Mouse (Mus musculus): Measurements from ENCODE around the gene Esr2. TPM values are rescaled to one million over a fixed set of nuclear protein-coding genes. Genes with fewer than 3 reads are reported as not detected.

Esr2 gene
- polyA plus RNA-seq, 1 experiment from 2014 or later = 0.20 TPM

DNA sequence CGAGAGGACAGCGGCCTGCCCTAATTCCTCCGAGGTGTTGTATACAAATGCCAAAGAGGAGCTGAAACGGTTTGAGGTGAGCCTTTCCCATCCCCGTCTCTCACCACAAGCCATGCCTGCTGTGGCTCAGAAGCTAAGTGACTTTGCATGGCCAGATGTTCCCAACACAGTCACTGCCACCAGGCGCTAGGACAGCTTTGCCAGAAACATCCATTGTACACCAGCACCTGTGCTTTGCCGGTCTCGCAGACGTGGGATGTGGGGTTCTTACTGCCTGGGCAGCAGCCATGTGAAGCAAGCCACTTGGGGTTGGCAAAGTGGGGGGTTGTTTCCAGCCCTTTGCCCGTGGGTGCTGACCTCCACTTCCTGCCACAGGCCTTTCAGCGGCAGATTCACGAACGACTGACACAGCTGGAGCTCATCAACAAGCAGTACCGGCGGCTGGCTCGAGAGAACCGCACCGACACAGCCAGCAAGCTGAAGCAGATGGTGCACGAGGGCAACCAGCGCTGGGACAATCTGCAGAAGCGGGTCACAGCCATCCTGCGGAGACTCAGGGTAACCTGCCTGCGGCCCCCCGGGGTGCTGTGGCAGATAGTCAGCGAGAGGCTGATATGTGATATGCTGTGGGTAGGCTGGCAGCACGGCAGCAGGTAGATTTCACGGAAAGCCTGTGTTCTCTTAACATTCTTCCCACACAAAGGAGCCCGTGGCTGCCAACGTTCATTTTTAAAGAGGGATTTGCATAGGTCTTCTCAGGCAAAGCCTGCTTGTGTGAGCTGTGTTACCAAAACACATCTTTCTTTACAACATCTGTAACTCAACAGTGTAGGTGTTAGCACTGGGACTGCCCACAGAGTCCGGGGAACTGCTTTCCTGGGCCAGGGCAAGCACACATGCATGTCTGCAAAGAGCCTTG, 81.7 kb downstream of the Esr2 start:
- no peak for DNase-seq (ENCODE audit: low spot score)
- Histone ChIP-seq H3K36me3 (peaks cover 78% of the 10 kb centered on the region), H3K4me1 (peaks cover 30% of the 10 kb centered on the region), H3K27me3 (ENCODE audit: insufficient read depth, poor library complexity, severe bottlenecking) (no peaks in the 10 kb centered on the region), H3K4me3 (no peak overlapping the region), H3K27ac (no peak overlapping the region), H3K9me3 (no peaks in the 10 kb centered on the region)
- WGBS = 54% methylated on average over 30 of the region's 30 CpGs

- WGBS = 84% methylated on average over 15 of the region's 15 CpGs
- H3K4me1 ChIP-seq = peaks cover 30% of the 10 kb centered on the region
- H3K4me3 ChIP-seq = no peak overlapping the region
- H3K36me3 ChIP-seq = peaks cover 67% of the 10 kb centered on the region
- no peaks in the 10 kb centered on the region for H3K27me3 ChIP-seq (ENCODE audit: insufficient read depth, poor library complexity, severe bottlenecking)
- no peak for DNase-seq (ENCODE audit: low spot score)
- H3K9me3 ChIP-seq = no peaks in the 10 kb centered on the region
- no peak overlapping the region for H3K27ac ChIP-seq
Observed at GRCm38 (mm10) chr12:76093613-76094588, 83.2 kb downstream of the Esr2 start.

GRCm38 (mm10) chr12:76092789-76093466, 84.1 kb downstream of the Esr2 start:
- H3K4me1 ChIP-seq = peaks cover 30% of the 10 kb centered on the region
- H3K36me3 ChIP-seq = peaks cover 62% of the 10 kb centered on the region
- 42% methylated on average over 11 of the region's 11 CpGs for WGBS
- H3K9me3 ChIP-seq = no peaks in the 10 kb centered on the region
- DNase-seq (ENCODE audit: low spot score) = no peak
- no peaks in the 10 kb centered on the region for H3K27me3 ChIP-seq (ENCODE audit: insufficient read depth, poor library complexity, severe bottlenecking)
- no peak overlapping the region for H3K4me3 ChIP-seq
- H3K27ac ChIP-seq = 0 out of 2 replicates have a peak overlapping the region, but pooled peaks have one; percentile 29

DNA sequence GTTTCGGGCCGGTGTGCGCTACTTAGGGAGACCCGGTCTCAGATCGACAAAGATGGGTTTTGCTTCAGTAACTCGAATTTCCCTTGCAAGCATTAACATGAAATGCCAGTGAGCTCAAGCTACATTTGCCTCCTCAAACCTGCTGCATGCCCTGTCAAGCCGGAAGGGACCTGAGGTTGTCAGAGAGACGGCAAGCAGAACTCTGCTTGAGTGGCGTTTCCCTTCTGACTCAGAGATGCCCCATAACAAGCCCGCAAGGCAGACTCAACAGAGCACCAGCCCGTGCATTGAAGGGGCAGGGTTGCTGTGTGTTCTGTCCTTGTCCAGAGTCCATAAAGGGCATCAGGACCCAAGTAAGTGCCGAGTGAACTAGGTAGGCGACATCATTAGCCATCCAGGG, 90.0 kb downstream of the Esr2 start:
- no peaks in the 10 kb centered on the region for H3K9me3 ChIP-seq
- H3K4me3 ChIP-seq = no peak overlapping the region
- no peak overlapping the region for H3K27ac ChIP-seq
- H3K36me3 ChIP-seq = peaks cover 36% of the 10 kb centered on the region
- no peak for DNase-seq (ENCODE audit: low spot score)
- peaks cover 32% of the 10 kb centered on the region for H3K4me1 ChIP-seq
- 62% methylated on average over 13 of the region's 13 CpGs for WGBS
- H3K27me3 ChIP-seq (ENCODE audit: insufficient read depth, poor library complexity, severe bottlenecking) = no peaks in the 10 kb centered on the region

DNA sequence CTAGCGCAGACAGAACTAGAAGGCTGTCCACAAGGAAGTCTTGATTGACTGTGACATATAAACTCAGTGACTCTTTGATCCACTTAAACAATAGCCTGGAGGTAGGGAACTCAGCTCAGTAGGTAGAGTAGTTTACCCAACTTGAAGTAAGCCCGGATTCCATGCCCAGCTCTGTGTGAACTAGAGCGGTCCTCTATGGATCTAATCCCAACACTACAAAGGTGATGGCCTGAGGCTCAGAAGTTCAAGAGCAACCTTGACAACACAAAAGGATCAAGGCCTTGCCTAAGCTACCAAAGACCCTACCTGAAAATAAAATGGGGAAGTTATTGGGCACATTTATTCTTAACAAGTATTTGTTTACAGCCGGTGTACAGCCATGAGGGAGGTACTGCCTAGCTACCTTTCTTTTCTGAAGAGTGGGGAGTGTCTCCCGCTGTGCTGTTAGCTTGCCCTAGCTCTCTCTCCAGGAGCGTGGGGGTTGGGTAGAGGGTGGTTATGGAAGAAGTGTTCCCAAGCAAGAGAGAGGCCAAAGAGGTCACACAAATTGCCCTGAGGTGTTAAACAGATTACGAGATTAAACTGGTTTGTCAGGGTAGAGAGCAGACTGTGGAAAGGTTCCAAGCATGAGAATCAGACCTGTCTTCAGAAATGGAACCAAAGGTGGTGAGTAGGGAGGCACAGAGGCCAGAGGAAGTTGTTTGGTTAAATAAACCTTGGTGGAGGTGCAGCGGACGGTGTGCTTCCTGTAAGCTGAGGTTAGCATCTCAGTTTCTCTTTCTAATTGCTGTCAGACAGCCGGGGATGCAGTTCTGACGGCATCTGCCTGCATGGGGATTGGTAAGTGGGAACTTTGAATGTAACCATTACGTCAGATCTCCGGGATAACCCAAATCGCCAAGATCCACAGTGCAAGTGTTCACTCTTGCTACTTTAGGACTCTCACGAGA, 90.8 kb downstream of the Esr2 start:
- H3K36me3 ChIP-seq = peaks cover 33% of the 10 kb centered on the region
- no peak for DNase-seq (ENCODE audit: low spot score)
- no peak overlapping the region for H3K27ac ChIP-seq
- H3K4me1 ChIP-seq = peaks cover 40% of the 10 kb centered on the region
- no peak overlapping the region for H3K4me3 ChIP-seq
- H3K9me3 ChIP-seq = no peaks in the 10 kb centered on the region
- 61% methylated on average over 15 of the region's 15 CpGs for WGBS
- H3K27me3 ChIP-seq (ENCODE audit: insufficient read depth, poor library complexity, severe bottlenecking) = no peaks in the 10 kb centered on the region

GRCm38 (mm10) chr12:76085066-76085465, 92.0 kb downstream of the Esr2 start:
- Histone ChIP-seq H3K36me3 (peaks cover 30% of the 10 kb centered on the region), H3K27me3 (ENCODE audit: insufficient read depth, poor library complexity, severe bottlenecking) (no peaks in the 10 kb centered on the region), H3K4me1 (peaks cover 50% of the 10 kb centered on the region), H3K4me3 (no peak overlapping the region), H3K9me3 (no peaks in the 10 kb centered on the region), H3K27ac (no peak overlapping the region)
- DNase-seq (ENCODE audit: low spot score) = no peak
- WGBS = 81% methylated on average over 9 of the region's 9 CpGs

DNA sequence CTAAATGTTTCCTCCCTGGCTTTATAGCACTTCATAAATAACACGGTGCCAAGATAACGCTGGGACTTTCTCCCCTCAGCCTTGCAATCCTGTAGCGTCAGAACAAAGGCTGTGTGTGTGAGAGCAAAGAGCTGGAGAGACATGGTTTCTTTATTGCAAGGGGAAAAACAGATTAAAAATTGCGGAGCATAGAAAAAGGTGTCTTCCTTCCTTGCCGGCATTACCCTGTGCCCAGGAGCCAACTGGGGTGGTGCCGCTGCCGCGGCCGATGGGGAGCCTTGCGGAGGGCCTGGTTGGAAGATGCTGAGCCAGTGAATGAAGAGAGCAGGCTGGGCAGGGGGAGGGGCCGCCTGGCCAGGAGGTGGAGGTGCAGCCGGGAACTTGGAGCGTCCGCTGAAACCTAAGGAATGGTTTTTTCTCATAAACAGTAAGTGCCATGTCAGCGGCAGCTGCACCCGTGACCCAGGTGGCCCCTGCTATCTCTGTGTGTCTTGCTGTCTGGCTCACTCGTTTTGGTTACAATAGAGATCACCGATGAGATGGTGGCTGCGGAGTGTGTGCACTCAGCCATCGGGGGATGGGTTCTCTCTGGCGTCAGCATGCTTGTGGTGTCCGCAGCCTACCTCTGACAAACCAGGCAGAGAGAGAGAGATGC, 95.4 kb downstream of the Esr2 start:
- Histone ChIP-seq H3K36me3 (peaks cover 35% of the 10 kb centered on the region), H3K27me3 (ENCODE audit: insufficient read depth, poor library complexity, severe bottlenecking) (no peaks in the 10 kb centered on the region), H3K27ac (peak overlapping the region; percentile 31; the same call in 1 of the 2 replicates), H3K4me3 (peak overlapping the region; percentile 50), H3K4me1 (peaks cover 47% of the 10 kb centered on the region), H3K9me3 (no peaks in the 10 kb centered on the region)
- DNase-seq (ENCODE audit: low spot score) = no peak
- 6% methylated on average over 22 of the region's 22 CpGs for whole genome bisulfite sequencing

DNA sequence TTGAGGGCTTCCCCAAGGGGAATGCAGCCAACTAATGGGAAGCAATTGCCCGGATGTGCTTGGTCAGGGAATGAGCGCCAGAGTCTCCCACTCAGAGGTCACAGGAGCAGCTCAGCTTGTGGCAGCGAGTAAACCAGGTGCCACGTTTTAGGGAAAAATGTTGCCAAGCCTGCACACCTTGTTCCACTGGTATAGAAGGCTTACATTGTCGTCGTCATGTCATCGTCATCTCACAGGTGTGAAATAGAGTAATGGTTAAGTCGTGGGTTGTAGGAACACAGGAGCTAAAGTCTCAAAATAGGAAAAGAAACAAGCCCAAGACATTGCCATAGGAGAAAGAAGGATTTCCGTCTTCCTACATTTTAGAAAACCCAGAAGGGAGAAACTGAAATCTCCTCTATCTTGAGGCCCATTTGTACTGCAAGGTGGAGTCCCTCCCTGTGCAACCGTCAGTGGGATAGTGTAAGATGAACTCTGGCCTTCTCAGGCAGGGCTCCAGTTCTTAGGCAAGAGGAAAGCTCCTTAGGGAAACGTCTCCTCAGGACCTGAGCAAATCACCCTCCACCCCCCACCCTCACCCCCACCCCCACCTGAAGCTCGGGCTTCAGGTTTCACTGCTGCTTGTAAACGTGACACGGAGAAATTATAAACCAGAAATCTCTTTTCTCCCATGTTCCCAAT, 96.0 kb downstream of the Esr2 start:
- no peaks in the 10 kb centered on the region for H3K9me3 ChIP-seq
- DNase-seq (ENCODE audit: low spot score) = no peak
- peaks cover 40% of the 10 kb centered on the region for H3K4me1 ChIP-seq
- H3K27ac ChIP-seq = peak overlapping the region; percentile 31; the same call in 1 of the 2 replicates
- no peaks in the 10 kb centered on the region for H3K27me3 ChIP-seq (ENCODE audit: insufficient read depth, poor library complexity, severe bottlenecking)
- peak overlapping the region; percentile 50 for H3K4me3 ChIP-seq
- H3K36me3 ChIP-seq = peaks cover 38% of the 10 kb centered on the region
- WGBS = 41% methylated on average over 14 of the region's 14 CpGs

DNA sequence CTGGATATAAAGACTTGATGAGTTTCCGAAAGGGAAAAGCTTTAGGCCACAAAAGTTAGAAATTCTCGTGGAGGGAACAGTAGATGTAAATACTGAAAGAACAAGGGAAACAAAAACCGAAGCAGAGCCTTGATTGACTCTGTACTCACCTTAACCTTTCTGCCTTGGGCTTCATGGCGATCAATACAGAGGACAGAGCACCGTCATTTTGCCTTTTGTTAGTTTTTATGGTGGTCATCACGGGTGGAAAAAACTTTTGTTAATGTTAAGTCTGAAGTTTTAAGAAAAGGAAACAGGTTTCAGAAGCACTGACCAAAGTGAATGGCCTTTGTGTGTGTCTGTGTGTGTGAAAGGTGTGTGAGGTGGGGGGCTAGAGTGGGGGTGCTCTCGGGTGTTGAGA, 103.1 kb downstream of the Esr2 start:
- 0 out of 2 replicates have a peak overlapping the region, but pooled peaks have one; percentile 10 for H3K27ac ChIP-seq
- no peaks in the 10 kb centered on the region for H3K27me3 ChIP-seq (ENCODE audit: insufficient read depth, poor library complexity, severe bottlenecking)
- peaks cover 19% of the 10 kb centered on the region for H3K4me1 ChIP-seq
- 49% methylated on average over 7 of the region's 7 CpGs for WGBS
- peaks cover 45% of the 10 kb centered on the region for H3K36me3 ChIP-seq
- H3K9me3 ChIP-seq = no peaks in the 10 kb centered on the region
- no peak for DNase-seq (ENCODE audit: low spot score)
- no peak overlapping the region for H3K4me3 ChIP-seq

GRCm38 (mm10) chr12:76073066-76073826, 103.8 kb downstream of the Esr2 start:
- Histone ChIP-seq H3K4me3 (peak overlapping the region; percentile 52), H3K27ac (peak overlapping the region; percentile 67), H3K27me3 (ENCODE audit: insufficient read depth, poor library complexity, severe bottlenecking) (no peaks in the 10 kb centered on the region), H3K36me3 (peaks cover 43% of the 10 kb centered on the region), H3K9me3 (no peaks in the 10 kb centered on the region), H3K4me1 (peaks cover 19% of the 10 kb centered on the region)
- 11% methylated on average over 13 of the region's 13 CpGs for WGBS
- no peak for DNase-seq (ENCODE audit: low spot score)

All from heart, embryonic 10.5 days (tissue).